Comparison of ENCODE assay signal across 19 mouse cellular contexts in genomic region chr7:88482110-88482619, GRCm38 (mm10). TPM values are rescaled to one million over a fixed set of nuclear protein-coding genes. Genes with fewer than 3 reads are reported as not detected.
DNase-seq lines count a peak whose midpoint lies in the region; ATAC-seq lines count a peak whose summit lies in the region.
"Had no signal": no experiment of that assay in that cellular context is flagged by ENCODE, and none has a peak within 500 bp of the region (broad histone marks: within the 10 kb centered on the region; RNA-seq: fewer than 3 reads in every experiment).

No protein-coding gene starts in this region.

- H3K4me1 ChIP-seq in megakaryocyte, embryonic 14.5 days: peaks cover 54% of the 10 kb centered on the region
- H3K4me1 ChIP-seq: embryonic facial prominence, embryonic 15.5 days; forebrain, embryonic 12.5 days; hindbrain, embryonic 12.5 days; limb, embryonic 12.5 days; neural tube, embryonic 15.5 days had no signal

- H3K36me3 ChIP-seq in megakaryocyte, embryonic 14.5 days (replicated peaks; ENCODE audit: low read length): peaks cover 32% of the 10 kb centered on the region
- H3K36me3 ChIP-seq: embryonic facial prominence, embryonic 15.5 days; forebrain, embryonic 12.5 days; hindbrain, embryonic 12.5 days; limb, embryonic 12.5 days; neural tube, embryonic 15.5 days had no signal

- peak overlapping the region; percentile 91 for H3K4me3 ChIP-seq in megakaryocyte, embryonic 14.5 days (replicated peaks)
- H3K4me3 ChIP-seq: embryonic facial prominence, embryonic 15.5 days; forebrain, embryonic 12.5 days; hindbrain, embryonic 12.5 days; limb, embryonic 12.5 days; neural tube, embryonic 15.5 days had no signal

- ATAC-seq in erythroblast, adult 5-6 weeks (replicated peaks; ENCODE audit: low FRiP score, poor library complexity, severe bottlenecking): 0 out of 2 replicates have a peak, but pooled peaks have one; percentile 49
- ATAC-seq in erythroid progenitor cell, adult 5-6 weeks (replicated peaks; ENCODE audit: low FRiP score, poor library complexity, severe bottlenecking): no peak
- ATAC-seq: CD4-positive, CD25-positive, alpha-beta regulatory T cell, adult 4 months; inflammation-experienced regulatory T-cells, adult 6 months had no signal

- no peaks in the 10 kb centered on the region for H3K9me3 ChIP-seq in megakaryocyte, embryonic 14.5 days
- H3K9me3 ChIP-seq: embryonic facial prominence, embryonic 15.5 days; forebrain, embryonic 12.5 days; hindbrain, embryonic 12.5 days; limb, embryonic 12.5 days; neural tube, embryonic 15.5 days had no signal

- DNase-seq in lung, postnatal 36 days: peak; percentile 2
- no peak for DNase-seq in lung, adult 18-20 months
- DNase-seq in urinary bladder, adult 18-20 months (ENCODE audit: low spot score in 2 of 2): no peak
- no peak for DNase-seq in right cerebral cortex, adult 2 months (ENCODE audit: low spot score in 2 of 2)
- DNase-seq: adrenal gland, adult 8-10 months; cerebellum, adult 2 months; gastrocnemius, postnatal 10 days; kidney, postnatal 4 days; thymus, postnatal 4 days had no signal

- H3K27me3 ChIP-seq in megakaryocyte, embryonic 14.5 days (replicated peaks): no peaks in the 10 kb centered on the region
- H3K27me3 ChIP-seq: embryonic facial prominence, embryonic 15.5 days; forebrain, embryonic 12.5 days; hindbrain, embryonic 12.5 days; limb, embryonic 12.5 days; neural tube, embryonic 15.5 days had no signal

RNA-seq across cellular contexts. Expression of gene Rab38, which starts 52.1 kb away (rescaled TPM):
- total RNA-seq in erythroblast, adult 5-6 weeks (2015; ENCODE audit: low replicate concordance): 3.7 and 7.3 TPM in 2 replicates
- 2.4 and 4.9 TPM in 2 replicates for total RNA-seq in erythroblast, adult 5-6 weeks (2017; ENCODE audit: low replicate concordance)
- polyA plus RNA-seq in megakaryocyte, embryonic 14.5 days (2012; ENCODE audit: insufficient read depth, low replicate concordance): 38.9 and 110 TPM in 2 replicates
- 3.2 and 3.8 TPM in 2 replicates for total RNA-seq in erythroid progenitor cell, adult 5-6 weeks (2015; ENCODE audit: low replicate concordance)
- 0.98 and 5.3 TPM in 2 replicates for total RNA-seq in erythroid progenitor cell, adult 5-6 weeks (2017; ENCODE audit: low replicate concordance)
- polyA plus RNA-seq: CD4-positive, CD25-positive, alpha-beta regulatory T cell, adult 4 months; inflammation-experienced regulatory T-cells, adult 6 months had no signal
